Mouse (Mus musculus): ENCODE data around the gene Gm49336.

Gm49336 gene

GRCm38 (mm10) chr14:60238551-60238950, 12.8 kb downstream of the Gm49336 start:
- no peak for DNase-seq (ENCODE audit: low spot score)

GRCm38 (mm10) chr14:60219886-60220285, 31.4 kb downstream of the Gm49336 start:
- DNase-seq (ENCODE audit: low spot score), result no peak

- DNase-seq (ENCODE audit: low spot score), result no peak
Measured at GRCm38 (mm10) chr14:60217616-60218015, 33.7 kb downstream of the Gm49336 start.

GRCm38 (mm10) chr14:60216125-60216524, 35.2 kb downstream of the Gm49336 start:
- no peak for DNase-seq (ENCODE audit: low spot score)

- DNase-seq (ENCODE audit: low spot score), result no peak
Measured at GRCm38 (mm10) chr14:60215000-60215399, 36.3 kb downstream of the Gm49336 start.

- no peak for DNase-seq (ENCODE audit: low spot score)
Measured at GRCm38 (mm10) chr14:60214040-60214439, 37.3 kb downstream of the Gm49336 start.

GRCm38 (mm10) chr14:60209166-60209565, 42.1 kb downstream of the Gm49336 start:
- no peak for DNase-seq (ENCODE audit: low spot score)

- DNase-seq (ENCODE audit: low spot score), result no peak
Measured at GRCm38 (mm10) chr14:60204993-60205392, 46.3 kb downstream of the Gm49336 start.

- DNase-seq (ENCODE audit: low spot score), result no peak
Measured at GRCm38 (mm10) chr14:60196884-60197283, 54.4 kb downstream of the Gm49336 start, which contains the start of gene Atp8a2. Atp8a2 (minus strand) TSS chr14:60197179.

GRCm38 (mm10) chr14:60195999-60196398, 55.3 kb downstream of the Gm49336 start:
- no peak for DNase-seq (ENCODE audit: low spot score)

GRCm38 (mm10) chr14:60194606-60195005, 56.7 kb downstream of the Gm49336 start:
- no peak for DNase-seq (ENCODE audit: low spot score)

GRCm38 (mm10) chr14:60189771-60190170, 61.5 kb downstream of the Gm49336 start:
- no peak for DNase-seq (ENCODE audit: low spot score)

GRCm38 (mm10) chr14:60188201-60188825, 63.0 kb downstream of the Gm49336 start:
- no peak for DNase-seq (ENCODE audit: low spot score)

GRCm38 (mm10) chr14:60181306-60181705, 70.0 kb downstream of the Gm49336 start:
- DNase-seq (ENCODE audit: low spot score), result no peak

- no peak for DNase-seq (ENCODE audit: low spot score)
Measured at GRCm38 (mm10) chr14:60178571-60178955, 72.7 kb downstream of the Gm49336 start.

- peak; percentile 55 for DNase-seq (ENCODE audit: low spot score)
Measured at GRCm38 (mm10) chr14:60177614-60178570, 73.4 kb downstream of the Gm49336 start.

- DNase-seq (ENCODE audit: low spot score), result peak; percentile 82
Measured at GRCm38 (mm10) chr14:60176891-60177613, 74.3 kb downstream of the Gm49336 start.

GRCm38 (mm10) chr14:60176469-60176890, 74.8 kb downstream of the Gm49336 start:
- DNase-seq (ENCODE audit: low spot score), result no peak

- DNase-seq (ENCODE audit: low spot score), result no peak
Measured at GRCm38 (mm10) chr14:60172286-60173055, 78.8 kb downstream of the Gm49336 start.

GRCm38 (mm10) chr14:60170845-60171610, 80.3 kb downstream of the Gm49336 start:
- no peak for DNase-seq (ENCODE audit: low spot score)

- no peak for DNase-seq (ENCODE audit: low spot score)
Measured at GRCm38 (mm10) chr14:60163367-60163766, 87.9 kb downstream of the Gm49336 start.
